Comparison of ENCODE assay signal across 8 mouse cellular contexts in genomic region chr7:28981651-28982273, GRCm38 (mm10). TPM values are rescaled to one million over a fixed set of nuclear protein-coding genes. Genes with fewer than 3 reads are reported as not detected.
DNase-seq lines count a peak whose midpoint lies in the region; ATAC-seq lines count a peak whose summit lies in the region.

TSS of gene Eif3k (minus strand) at chr7:28981864.
TSS of gene Map4k1 (plus strand) at chr7:28982050.

- intact Hi-C loops in gastrocnemius, postnatal 14 days (cut with DNase I; ENCODE audit: low total_unique reads), result no loop called here
- intact Hi-C loops in left cerebral cortex, postnatal 10 days (cut with DNase I), result no loop called here

- DNase-seq in adrenal gland, adult (ENCODE audit: inconsistent age in 2 of 2, low spot score in 1 of 2), result peak; percentile 98
- DNase-seq in embryo, embryonic 10.5 days (ENCODE audit: low spot score), result peak; percentile 100
- DNase-seq in gastrocnemius, postnatal 14 days, result peak; percentile 97
- DNase-seq in left cerebral cortex, postnatal 10 days (ENCODE audit: extremely low spot score in 1 of 2, low spot score in 2 of 2), result peak; percentile 98 to 99
- DNase-seq in right cerebral cortex, postnatal 25 days, result peak; percentile 95
- DNase-seq in urinary bladder, postnatal 4 days (ENCODE audit: low spot score in 2 of 2), result peak; percentile 95 to 96

- peak; percentile 77 for ATAC-seq in inflammation-experienced regulatory T-cells, adult 6 months
- peak; percentile 93 for ATAC-seq in megakaryocyte-erythroid progenitor cell, adult 5-6 weeks (replicated peaks; ENCODE audit: low FRiP score, low TSS enrichment, poor library complexity, severe bottlenecking)

RNA-seq across cellular contexts. Expression of gene Eif3k, which starts in this region (rescaled TPM):
- total RNA-seq in gastrocnemius, postnatal 14 days (2021), result 100 to 1,000 TPM; 142 to 147 TPM
- polyA plus RNA-seq in inflammation-experienced regulatory T-cells, adult 6 months (2017; shearing (Covaris generic)), result 100 to 1,000 TPM; 441 to 670 (median 588) TPM
- total RNA-seq in left cerebral cortex, postnatal 10 days (2021), result 100 to 1,000 TPM; 171 to 178 TPM
- 499 and 586 TPM in 2 replicates for total RNA-seq in megakaryocyte-erythroid progenitor cell, adult 5-6 weeks (2014; fragmentation: Nextera tagmentation)
- total RNA-seq in megakaryocyte-erythroid progenitor cell, adult 5-6 weeks (2017), result 360 and 454 TPM in 2 replicates

RNA-seq across cellular contexts. Expression of gene Map4k1, which starts in this region (rescaled TPM):
- 1 to 10 TPM in 1 of 2 experiments, under 1 TPM in 1; 0.71 to 1.2 TPM for total RNA-seq in gastrocnemius, postnatal 14 days (2021)
- polyA plus RNA-seq in inflammation-experienced regulatory T-cells, adult 6 months (2017; shearing (Covaris generic)), result 100 to 1,000 TPM in 2 of 3 experiments, 10 to 100 TPM in 1; 98.7 to 130 (median 111) TPM
- total RNA-seq in left cerebral cortex, postnatal 10 days (2021), result 1 to 10 TPM; 5.8 to 6.0 TPM
- total RNA-seq in megakaryocyte-erythroid progenitor cell, adult 5-6 weeks (2014; fragmentation: Nextera tagmentation), result 64.1 and 76.8 TPM in 2 replicates
- 42.6 and 47.9 TPM in 2 replicates for total RNA-seq in megakaryocyte-erythroid progenitor cell, adult 5-6 weeks (2017)

Comparison
In these comparisons a context has a peak if more than half of its experiments do, and no peak if none do; other contexts are left out.
1. Peak in every context shown above with its lines: DNase-seq and ATAC-seq.
2. RNA of gene Map4k1 (total RNA-seq): 42.6 to 76.8 TPM in megakaryocyte-erythroid progenitor cell, adult 5-6 weeks; 5.8 to 6.0 TPM in left cerebral cortex, postnatal 10 days and 0.71 to 1.2 TPM in gastrocnemius, postnatal 14 days; every median in the first group is over 4 times any median in the second.